Mouse (Mus musculus) C2C12 (cell line): ENCODE data around the gene Hdc.

Experiments used
- CEBPB ChIP-seq: IDR thresholded peaks from one replicate; pipeline ENCODE4 v1.6.1; 2011; ENCODE audit warnings: low read depth, mild to moderate bottlenecking, control low read depth, moderate library complexity
- CTCF ChIP-seq: IDR thresholded peaks from one replicate; pipeline ENCODE4 v1.5.1; 2011; ENCODE audit not compliant: control insufficient read depth, insufficient read depth, insufficient read length
- FOSL1 ChIP-seq: IDR thresholded peaks from one replicate; pipeline ENCODE4 v1.8.0; 2011; ENCODE audit warnings: mild to moderate bottlenecking, low read length; ENCODE audit not compliant: poor library complexity, insufficient read depth, severe bottlenecking
- MAX ChIP-seq: IDR thresholded peaks from one replicate; pipeline ENCODE4 v1.6.1; 2011; ENCODE audit warnings: mild to moderate bottlenecking, control low read depth
- MYOD1 ChIP-seq: IDR thresholded peaks from one replicate; pipeline ENCODE4 v1.6.1; 2011; ENCODE audit warnings: low read depth; ENCODE audit not compliant: control insufficient read depth, insufficient read length
- USF1 ChIP-seq: IDR thresholded peaks from one replicate; pipeline ENCODE4 v1.6.1; 2011; ENCODE audit warnings: low read depth, mild to moderate bottlenecking, control low read depth, moderate library complexity

- TF ChIP-seq CTCF (no peak), USF1 (no peak), MYOD1 (no peak), CEBPB (no peak), FOSL1 (no peak), MAX (no peak)
Observed at GRCm38 (mm10) chr2:126606061-126606687, 12.9 kb downstream of the Hdc start.
